Mouse (Mus musculus): Measurements from ENCODE around the gene Apobec4. TPM values are rescaled to one million over a fixed set of nuclear protein-coding genes. Genes with fewer than 3 reads are reported as not detected.
A peak's percentile ranks its signal among the peaks of the same experiment; 100 is the strongest.

Apobec4 gene
- polyA plus RNA-seq (2015; fragmentation: Nextera tagmentation; extraction: Ambion mirVana) = not detected in 2 replicates

DNA sequence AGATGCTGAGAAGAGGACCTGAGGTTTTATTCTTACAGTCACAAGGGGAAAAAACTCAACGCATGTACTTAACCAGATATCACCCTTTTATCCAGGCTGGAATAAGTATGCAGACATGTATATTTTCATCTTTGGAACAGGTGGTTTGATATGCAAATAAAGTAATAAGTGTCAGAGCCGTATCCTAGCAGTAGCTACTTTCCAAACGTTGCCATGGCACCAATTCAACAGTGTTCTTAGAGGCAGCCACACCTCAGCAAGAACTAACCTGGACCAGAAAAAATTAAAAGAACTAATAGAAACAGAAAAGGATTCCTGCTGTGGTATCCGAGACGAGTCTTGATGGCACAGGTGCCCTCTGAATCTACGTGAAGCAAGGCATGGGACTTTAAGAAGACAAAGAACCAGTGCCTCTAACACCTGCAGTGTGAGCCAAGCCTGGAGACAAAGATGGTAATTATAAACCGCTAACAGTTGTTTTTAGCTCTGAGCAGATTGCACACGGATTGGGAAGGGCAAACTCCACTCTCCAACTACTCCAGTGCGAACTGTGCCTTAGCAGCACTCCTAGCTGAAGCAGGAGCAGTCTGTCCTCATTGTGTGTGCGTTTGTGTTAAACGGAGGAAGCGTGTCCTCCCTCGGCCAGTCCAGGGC lies at the start of gene Apobec4:
Gene Apobec4, plus strand, starts transcription at position 240 of the 654 bp plus-strand sequence.
- no peak within 1 kb of the TSS for H3K27ac ChIP-seq
- ATAC-seq (ENCODE audit: insufficient number of reproducible peaks, insufficient read depth, low FRiP score, low TSS enrichment, low read depth) = no peak
- H3K4me3 ChIP-seq = no peak within 1 kb of the TSS
- H3K27me3 ChIP-seq = no peaks in the 10 kb centered on the region
- H3K4me1 ChIP-seq = no peaks in the 10 kb centered on the region
- no peak within 1 kb of the TSS for H3K4me2 ChIP-seq
- WGBS = 68% methylated on average over 13 of the region's 13 CpGs
- no peaks in the 10 kb centered on the region for H3K9me3 ChIP-seq
- H3K9ac ChIP-seq = no peak within 1 kb of the TSS
- H3K36me3 ChIP-seq = no peaks in the 10 kb centered on the region

GRCm38 (mm10) chr1:152701066-152701465 lies 49.3 kb upstream of the Apobec4 start:
- Histone ChIP-seq H3K4me1 (no peaks in the 10 kb centered on the region), H3K36me3 (no peaks in the 10 kb centered on the region)
- 66% methylated on average over 5 of the region's 5 CpGs for WGBS

DNA sequence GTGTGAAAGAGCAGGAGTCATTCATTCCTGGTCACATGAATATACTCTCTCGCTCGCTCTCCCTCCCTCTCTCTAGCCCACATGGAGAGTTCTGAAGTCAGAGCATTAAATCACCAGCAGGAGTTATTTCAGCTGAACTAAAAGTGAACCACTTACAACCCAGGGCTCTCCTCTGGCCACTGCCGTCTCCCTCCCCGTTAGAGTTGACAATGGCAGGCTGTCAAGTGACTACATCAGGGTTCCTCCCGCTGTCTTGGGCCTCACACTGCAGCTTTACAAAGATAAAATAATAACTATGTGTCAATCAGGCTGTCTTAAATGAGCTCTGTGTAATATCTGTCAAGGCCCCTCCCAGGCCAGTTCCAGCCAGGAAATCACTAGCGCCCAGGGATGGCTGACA lies 47.4 kb upstream of the Apobec4 start:
- Histone ChIP-seq H3K9me3 (no peaks in the 10 kb centered on the region), H3K4me2 (no peak overlapping the region), H3K4me3 (no peak overlapping the region), H3K27me3 (no peaks in the 10 kb centered on the region), H3K9ac (no peak overlapping the region), H3K27ac (no peak overlapping the region), H3K4me1 (no peaks in the 10 kb centered on the region), H3K36me3 (no peaks in the 10 kb centered on the region)
- ATAC-seq (ENCODE audit: insufficient number of reproducible peaks, insufficient read depth, low FRiP score, low TSS enrichment, low read depth) = no peak
- WGBS = 58% methylated on average over 6 of the region's 6 CpGs

More at GRCm38 (mm10) chr1:152701066-152701465, 49.3 kb upstream of the Apobec4 start:
- Histone ChIP-seq H3K27me3 (no peaks in the 10 kb centered on the region), H3K4me3 (no peak overlapping the region), H3K9me3 (no peaks in the 10 kb centered on the region), H3K9ac (no peak overlapping the region), H3K27ac (no peak overlapping the region), H3K4me2 (no peak overlapping the region)
- ATAC-seq (ENCODE audit: insufficient number of reproducible peaks, insufficient read depth, low FRiP score, low TSS enrichment, low read depth) = no peak

DNA sequence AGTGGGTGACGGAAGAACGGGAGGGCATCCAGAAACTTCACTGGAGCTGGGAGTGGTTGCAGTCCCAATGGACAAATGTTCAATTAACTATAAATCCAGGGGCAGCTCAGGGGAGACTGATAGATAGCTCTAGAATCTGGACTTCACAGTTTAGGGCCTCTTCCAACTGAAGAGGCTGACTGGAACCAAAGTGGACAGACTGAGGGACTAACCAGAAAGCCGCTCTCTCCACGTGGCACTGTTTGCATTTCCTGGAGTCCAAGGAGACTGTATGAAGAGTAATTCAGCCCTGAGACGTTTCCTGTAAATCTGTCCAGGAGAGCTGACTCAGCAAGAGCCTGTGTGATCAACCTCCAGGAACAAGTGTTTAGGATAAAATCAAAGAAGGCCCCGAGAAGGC lies 46.4 kb upstream of the Apobec4 start:
- no peak overlapping the region for H3K27ac ChIP-seq
- H3K4me2 ChIP-seq = no peak overlapping the region
- H3K4me1 ChIP-seq = no peaks in the 10 kb centered on the region
- H3K36me3 ChIP-seq = no peaks in the 10 kb centered on the region
- WGBS = 56% methylated on average over 6 of the region's 6 CpGs
- no peaks in the 10 kb centered on the region for H3K27me3 ChIP-seq
- no peak overlapping the region for H3K9ac ChIP-seq
- no peak for ATAC-seq (ENCODE audit: insufficient number of reproducible peaks, insufficient read depth, low FRiP score, low TSS enrichment, low read depth)
- H3K9me3 ChIP-seq = no peaks in the 10 kb centered on the region
- no peak overlapping the region for H3K4me3 ChIP-seq

DNA sequence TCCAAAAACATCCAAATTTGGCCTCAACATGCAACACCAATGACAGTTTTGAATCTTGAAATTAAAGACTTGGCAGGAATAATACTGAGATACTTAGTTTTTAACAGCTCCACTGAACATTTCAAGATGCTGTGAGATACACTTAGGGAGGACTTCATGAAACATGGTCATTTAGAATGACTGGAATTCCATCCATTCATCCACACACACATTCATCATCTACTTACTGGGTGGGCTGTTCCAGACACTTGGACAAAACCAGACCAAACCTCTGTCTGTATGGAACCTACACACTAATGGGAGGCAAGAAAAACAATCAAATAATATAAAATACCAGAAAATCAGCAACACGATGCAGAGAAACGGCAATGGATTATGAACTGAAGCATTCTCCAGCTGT lies 42.8 kb upstream of the Apobec4 start:
- H3K9ac ChIP-seq = no peak overlapping the region
- H3K27ac ChIP-seq = no peak overlapping the region
- H3K4me3 ChIP-seq = no peak overlapping the region
- no peaks in the 10 kb centered on the region for H3K36me3 ChIP-seq
- no peak overlapping the region for H3K4me2 ChIP-seq
- 0 out of 2 replicates have a peak, but pooled peaks cover 8% of the 10 kb centered on the region for H3K4me1 ChIP-seq
- no peak for ATAC-seq (ENCODE audit: insufficient number of reproducible peaks, insufficient read depth, low FRiP score, low TSS enrichment, low read depth)
- no peaks in the 10 kb centered on the region for H3K27me3 ChIP-seq
- 90% methylated on average over 2 of the region's 2 CpGs for WGBS
- H3K9me3 ChIP-seq = no peaks in the 10 kb centered on the region

DNA sequence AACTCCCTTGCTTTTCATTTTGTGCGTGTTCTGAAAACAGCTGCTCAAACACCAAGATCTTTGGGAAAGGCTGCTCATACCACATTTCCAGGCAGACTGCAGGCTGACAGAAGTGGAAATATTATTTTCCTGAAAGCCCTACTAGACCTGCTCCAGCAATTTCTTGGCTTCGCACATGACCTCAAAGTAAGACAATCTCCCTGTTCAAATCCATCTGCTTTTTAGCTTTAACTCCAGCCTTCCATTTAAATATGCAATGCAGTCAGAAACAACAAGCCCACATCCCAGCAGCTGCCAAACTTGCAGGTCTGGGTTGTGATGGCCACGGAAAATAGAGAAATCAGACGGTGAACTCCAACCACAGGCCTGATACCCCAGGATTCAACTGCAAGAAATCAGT lies 39.3 kb upstream of the Apobec4 start:
- H3K4me1 ChIP-seq = peaks cover 17% of the 10 kb centered on the region; the same call in 1 of the 2 replicates
- H3K27me3 ChIP-seq = no peaks in the 10 kb centered on the region
- H3K9me3 ChIP-seq = no peaks in the 10 kb centered on the region
- ATAC-seq (ENCODE audit: insufficient number of reproducible peaks, insufficient read depth, low FRiP score, low TSS enrichment, low read depth) = no peak
- H3K4me2 ChIP-seq = no peak overlapping the region
- H3K27ac ChIP-seq = 0 out of 2 replicates have a peak overlapping the region, but pooled peaks have one; percentile 52
- H3K9ac ChIP-seq = no peak overlapping the region
- H3K36me3 ChIP-seq = no peaks in the 10 kb centered on the region
- 54% methylated on average over 4 of the region's 4 CpGs for WGBS
- H3K4me3 ChIP-seq = no peak overlapping the region

DNA sequence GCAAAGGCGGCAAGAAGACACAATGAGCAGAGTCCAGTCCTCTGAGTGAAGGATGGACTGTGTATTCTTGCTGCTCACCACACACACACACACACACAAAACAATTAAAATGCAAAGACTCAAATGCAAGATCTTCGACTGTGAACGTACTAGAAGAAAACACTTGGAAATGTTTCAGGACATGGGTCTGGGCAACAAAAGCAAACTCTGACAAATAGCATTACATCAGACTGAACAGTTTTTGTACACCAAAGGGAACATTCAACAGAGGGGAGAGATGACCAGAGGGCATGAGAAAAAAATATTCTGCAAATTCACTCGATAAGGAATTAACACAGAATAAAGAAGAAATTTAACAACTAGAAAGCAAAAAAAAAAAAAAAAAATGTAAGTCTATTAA lies 36.4 kb upstream of the Apobec4 start:
- H3K27me3 ChIP-seq = no peaks in the 10 kb centered on the region
- no peak overlapping the region for H3K27ac ChIP-seq
- peaks cover 24% of the 10 kb centered on the region; the same call in 1 of the 2 replicates for H3K4me1 ChIP-seq
- 71% methylated on average over 4 of the region's 4 CpGs for WGBS
- H3K36me3 ChIP-seq = no peaks in the 10 kb centered on the region
- no peak overlapping the region for H3K4me3 ChIP-seq
- no peaks in the 10 kb centered on the region for H3K9me3 ChIP-seq
- ATAC-seq (ENCODE audit: insufficient number of reproducible peaks, insufficient read depth, low FRiP score, low TSS enrichment, low read depth) = no peak
- no peak overlapping the region for H3K9ac ChIP-seq
- no peak overlapping the region for H3K4me2 ChIP-seq

DNA sequence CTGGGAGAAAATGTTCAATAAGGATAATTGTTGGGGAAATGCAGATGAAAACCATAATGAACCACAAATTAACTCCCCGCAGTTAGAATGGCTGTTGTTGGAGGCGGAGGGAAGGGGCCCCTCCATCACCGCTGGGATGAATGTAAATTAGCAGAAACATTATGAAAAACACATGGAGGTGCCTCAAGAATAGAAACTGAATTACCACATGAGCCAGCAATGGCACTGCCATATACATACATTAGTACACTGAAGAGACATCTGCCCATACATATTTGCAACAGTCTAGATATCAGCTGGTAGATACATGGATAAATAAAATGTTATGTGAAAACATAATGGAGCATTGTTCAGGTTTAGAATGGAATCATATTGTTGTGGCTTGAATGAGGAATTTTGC lies 35.9 kb upstream of the Apobec4 start:
- Histone ChIP-seq H3K27ac (no peak overlapping the region), H3K4me3 (no peak overlapping the region), H3K4me2 (no peak overlapping the region), H3K4me1 (peaks cover 25% of the 10 kb centered on the region; the same call in 1 of the 2 replicates), H3K9me3 (no peaks in the 10 kb centered on the region), H3K36me3 (no peaks in the 10 kb centered on the region), H3K27me3 (no peaks in the 10 kb centered on the region), H3K9ac (no peak overlapping the region)
- ATAC-seq (ENCODE audit: insufficient number of reproducible peaks, insufficient read depth, low FRiP score, low TSS enrichment, low read depth) = no peak; the same call in 1 of the 2 replicates
- 27% methylated on average over 3 of the region's 3 CpGs for WGBS

DNA sequence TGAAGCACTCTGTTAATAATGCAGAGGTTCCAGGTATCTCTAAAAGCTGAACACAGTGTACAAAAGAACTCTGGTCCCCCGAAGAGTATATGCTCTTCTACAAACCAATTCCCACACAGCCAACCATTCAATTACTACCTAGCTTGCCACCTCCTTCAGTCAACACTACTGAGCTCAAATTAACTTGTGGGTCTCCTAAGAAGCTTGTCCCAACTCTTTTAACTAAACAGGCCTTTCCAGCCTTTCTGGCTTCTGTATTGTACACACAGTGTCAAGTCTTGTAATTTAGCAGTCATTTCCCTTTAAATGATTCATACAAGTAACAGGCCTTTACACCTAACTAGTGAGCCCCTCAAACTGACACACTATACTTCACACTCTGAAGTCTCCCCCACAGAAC lies 33.0 kb upstream of the Apobec4 start:
- Histone ChIP-seq H3K36me3 (no peaks in the 10 kb centered on the region), H3K4me2 (no peak overlapping the region), H3K9ac (no peak overlapping the region), H3K4me3 (no peak overlapping the region), H3K27me3 (no peaks in the 10 kb centered on the region), H3K27ac (no peak overlapping the region), H3K4me1 (peaks cover 21% of the 10 kb centered on the region), H3K9me3 (no peaks in the 10 kb centered on the region)
- WGBS = 85% methylated on average over 1 of the region's 1 CpGs
- no peak for ATAC-seq (ENCODE audit: insufficient number of reproducible peaks, insufficient read depth, low FRiP score, low TSS enrichment, low read depth)

- Histone ChIP-seq H3K36me3 (no peaks in the 10 kb centered on the region), H3K4me1 (peaks cover 21% of the 10 kb centered on the region), H3K27ac (no peak overlapping the region), H3K4me2 (no peak overlapping the region), H3K4me3 (no peak overlapping the region), H3K9ac (no peak overlapping the region), H3K27me3 (no peaks in the 10 kb centered on the region), H3K9me3 (no peaks in the 10 kb centered on the region)
- ATAC-seq (ENCODE audit: insufficient number of reproducible peaks, insufficient read depth, low FRiP score, low TSS enrichment, low read depth) = no peak
- WGBS = 63% methylated on average over 6 of the region's 6 CpGs
Observed at GRCm38 (mm10) chr1:152718200-152718599, 32.2 kb upstream of the Apobec4 start.

DNA sequence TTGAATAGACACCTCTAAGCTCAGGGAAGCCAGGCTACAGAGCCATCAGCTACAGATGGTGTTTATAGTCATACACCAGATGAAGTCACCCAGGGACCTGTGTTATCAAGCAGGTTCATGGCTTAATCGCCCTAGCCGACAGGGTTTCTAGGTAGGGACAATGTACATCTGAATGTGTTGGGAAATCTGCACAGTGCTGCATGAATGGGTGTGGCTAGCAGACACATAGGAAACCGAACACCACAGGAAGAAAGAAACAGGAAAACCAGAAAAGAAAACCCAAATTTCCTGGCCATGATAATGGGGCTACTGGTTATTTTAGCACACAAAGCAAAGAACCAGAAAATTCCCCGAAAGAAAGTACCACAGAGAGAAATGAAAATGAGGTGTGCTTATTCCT lies 29.4 kb upstream of the Apobec4 start:
- Histone ChIP-seq H3K4me1 (peaks cover 12% of the 10 kb centered on the region; the same call in 1 of the 2 replicates), H3K27me3 (no peaks in the 10 kb centered on the region), H3K4me3 (no peak overlapping the region), H3K9ac (no peak overlapping the region), H3K36me3 (no peaks in the 10 kb centered on the region), H3K27ac (no peak overlapping the region), H3K9me3 (no peaks in the 10 kb centered on the region), H3K4me2 (no peak overlapping the region)
- 77% methylated on average over 4 of the region's 4 CpGs for whole genome bisulfite sequencing
- ATAC-seq (ENCODE audit: insufficient number of reproducible peaks, insufficient read depth, low FRiP score, low TSS enrichment, low read depth) = no peak

- WGBS = 76% methylated on average over 11 of the region's 11 CpGs
- no peak overlapping the region for H3K27ac ChIP-seq
- H3K4me1 ChIP-seq = peaks cover 12% of the 10 kb centered on the region; the same call in 1 of the 2 replicates
- no peak overlapping the region for H3K4me2 ChIP-seq
- H3K9ac ChIP-seq = no peak overlapping the region
- no peaks in the 10 kb centered on the region for H3K9me3 ChIP-seq
- ATAC-seq (ENCODE audit: insufficient number of reproducible peaks, insufficient read depth, low FRiP score, low TSS enrichment, low read depth) = no peak
- H3K4me3 ChIP-seq = no peak overlapping the region
- no peaks in the 10 kb centered on the region for H3K27me3 ChIP-seq
- no peaks in the 10 kb centered on the region for H3K36me3 ChIP-seq
Observed at GRCm38 (mm10) chr1:152721535-152722198, 28.7 kb upstream of the Apobec4 start.

Measured in embryonic facial prominence, embryonic 13.5 days (tissue).